Comparison of ENCODE assay signal across 15 mouse cellular contexts in the genomic region with DNA sequence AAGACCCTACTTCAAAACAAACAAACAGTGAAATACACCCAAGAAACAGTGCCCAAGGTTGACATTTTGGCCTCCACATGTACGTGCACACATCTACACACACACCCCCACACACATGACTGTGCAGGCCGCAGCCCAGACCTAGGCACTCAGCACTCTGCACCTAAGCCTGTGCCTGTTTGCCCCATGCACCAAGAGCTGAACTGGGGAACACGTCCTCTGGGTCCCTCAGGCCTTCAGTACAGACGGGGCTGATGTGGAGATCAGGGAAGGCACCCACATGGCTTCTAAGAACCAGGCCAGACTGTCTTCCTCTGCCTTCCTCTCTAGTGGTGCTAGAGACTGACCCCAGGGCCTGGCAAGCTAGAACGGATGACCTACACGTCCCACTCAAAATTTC. TPM values are rescaled to one million over a fixed set of nuclear protein-coding genes. Genes with fewer than 3 reads are reported as not detected.
DNase-seq lines count a peak whose midpoint lies in the region; ATAC-seq and TF ChIP-seq lines count a peak whose summit lies in the region.
"Had no signal": no experiment of that assay in that cellular context is flagged by ENCODE, and none has a peak within 500 bp of the region (broad histone marks: within the 10 kb centered on the region; RNA-seq: fewer than 3 reads in every experiment).

No protein-coding gene starts in this region.

- peak overlapping the region; percentile 82 for H3K27ac ChIP-seq in heart, embryonic 13.5 days (replicated peaks)
- peak overlapping the region; percentile 78 for H3K27ac ChIP-seq in left cerebral cortex, adult 2 months
- peak overlapping the region; percentile 58 for H3K27ac ChIP-seq in heart, embryonic 16.5 days (ENCODE audit: low read length)
- peak overlapping the region; percentile 72; the same call in 1 of the 2 replicates for H3K27ac ChIP-seq in limb, embryonic 12.5 days
- H3K27ac ChIP-seq: embryonic facial prominence, embryonic 12.5 days; hindbrain, embryonic 15.5 days; midbrain, embryonic 10.5 days had no signal

- peak overlapping the region; percentile 47; the same call in 1 of the 2 replicates for H3K9ac ChIP-seq in heart, embryonic 13.5 days
- H3K9ac ChIP-seq in heart, embryonic 16.5 days (ENCODE audit: low read length), result no peak overlapping the region
- no peak overlapping the region for H3K9ac ChIP-seq in limb, embryonic 12.5 days (replicated peaks)
- H3K9ac ChIP-seq: embryonic facial prominence, embryonic 12.5 days; hindbrain, embryonic 15.5 days; liver, postnatal 0 days had no signal

- H3K4me3 ChIP-seq in heart, embryonic 13.5 days, result no peak overlapping the region
- H3K4me3 ChIP-seq in left cerebral cortex, adult 2 months, result no peak overlapping the region
- H3K4me3 ChIP-seq in heart, embryonic 16.5 days (ENCODE audit: low read length), result no peak overlapping the region
- no peak overlapping the region for H3K4me3 ChIP-seq in limb, embryonic 12.5 days (replicated peaks)
- H3K4me3 ChIP-seq: embryonic facial prominence, embryonic 12.5 days; hindbrain, embryonic 15.5 days; midbrain, embryonic 10.5 days; myocyte had no signal

- no peaks in the 10 kb centered on the region for H3K27me3 ChIP-seq in heart, embryonic 13.5 days (replicated peaks)
- H3K27me3 ChIP-seq in heart, embryonic 16.5 days (ENCODE audit: control insufficient read depth, insufficient read depth, low read length), result no peaks in the 10 kb centered on the region
- H3K27me3 ChIP-seq in limb, embryonic 12.5 days, result no peaks in the 10 kb centered on the region
- H3K27me3 ChIP-seq: embryonic facial prominence, embryonic 12.5 days; hindbrain, embryonic 15.5 days had no signal

- DNase-seq in heart, postnatal 4 days, result no peak
- no peak for DNase-seq in left cerebral cortex, adult 2 months (ENCODE audit: extremely low spot score in 1 of 2, low spot score in 2 of 2)
- no peak for DNase-seq in left cerebral cortex, postnatal 14 days (ENCODE audit: low spot score in 2 of 2)
- no peak for DNase-seq in ovary, postnatal 10 days (ENCODE audit: low spot score)
- DNase-seq: cerebellum, adult 9-11 months; liver, postnatal 0 days; right cerebral cortex, postnatal 25 days had no signal

- TF ChIP-seq CTCF in left cerebral cortex, adult 2 months (IDR thresholded peaks at IDR 0.05), result no peak

- 51% methylated on average over 6 of the region's 6 CpGs for WGBS in heart, embryonic 13.5 days
- WGBS in heart, embryonic 16.5 days, result 60% methylated on average over 6 of the region's 6 CpGs
- WGBS in limb, embryonic 12.5 days, result 60% methylated on average over 6 of the region's 6 CpGs

- no peak for ATAC-seq in heart, embryonic 13.5 days (ENCODE audit: extremely low read depth, insufficient number of reproducible peaks, low FRiP score, low TSS enrichment)
- ATAC-seq in heart, embryonic 16.5 days (replicated peaks; ENCODE audit: extremely low read depth, insufficient read depth, low FRiP score), result no peak
- no peak for ATAC-seq in limb, embryonic 12.5 days (ENCODE audit: insufficient number of reproducible peaks, insufficient read depth, low FRiP score, low TSS enrichment, low read depth)
- no peak for ATAC-seq in CD4-positive, CD25-positive, alpha-beta regulatory T cell, adult 4 months
- ATAC-seq: liver, postnatal 0 days had no signal

- peaks cover 84% of the 10 kb centered on the region for H3K36me3 ChIP-seq in heart, embryonic 13.5 days
- H3K36me3 ChIP-seq in heart, embryonic 16.5 days (ENCODE audit: control insufficient read depth, insufficient read depth), result peaks cover 56% of the 10 kb centered on the region
- peaks cover 91% of the 10 kb centered on the region for H3K36me3 ChIP-seq in limb, embryonic 12.5 days

- intact Hi-C loops in left cerebral cortex, adult 2 months (cut with DNase I), result no loop called here
- intact Hi-C loops in left cerebral cortex, postnatal 14 days (cut with DNase I), result no loop called here

- H3K4me2 ChIP-seq in heart, embryonic 13.5 days, result no peak overlapping the region
- H3K4me2 ChIP-seq in heart, embryonic 16.5 days (ENCODE audit: low read depth, low read length), result no peak overlapping the region
- H3K4me2 ChIP-seq in limb, embryonic 12.5 days, result no peak overlapping the region
- H3K4me2 ChIP-seq: embryonic facial prominence, embryonic 12.5 days; hindbrain, embryonic 15.5 days had no signal

- no peaks in the 10 kb centered on the region for H3K9me3 ChIP-seq in heart, embryonic 13.5 days
- no peaks in the 10 kb centered on the region for H3K9me3 ChIP-seq in heart, embryonic 16.5 days (replicated peaks; ENCODE audit: control insufficient read depth, low read length)
- H3K9me3 ChIP-seq in limb, embryonic 12.5 days, result no peaks in the 10 kb centered on the region
- H3K9me3 ChIP-seq: embryonic facial prominence, embryonic 12.5 days; hindbrain, embryonic 15.5 days; midbrain, embryonic 10.5 days had no signal

- H3K4me1 ChIP-seq in heart, embryonic 13.5 days, result peaks cover 34% of the 10 kb centered on the region
- H3K4me1 ChIP-seq in heart, embryonic 16.5 days (ENCODE audit: control insufficient read depth, insufficient read depth, low read length), result peaks cover 16% of the 10 kb centered on the region
- H3K4me1 ChIP-seq in limb, embryonic 12.5 days (replicated peaks), result peaks cover 16% of the 10 kb centered on the region
- H3K4me1 ChIP-seq: embryonic facial prominence, embryonic 12.5 days; hindbrain, embryonic 15.5 days; midbrain, embryonic 10.5 days had no signal

RNA-seq across cellular contexts. Expression of gene Psmc1, which starts 18.6 kb away (rescaled TPM):
- 196 and 207 TPM in 2 replicates for polyA plus RNA-seq in heart, embryonic 13.5 days (2015; fragmentation: Nextera tagmentation; extraction: Ambion mirVana)
- 100 to 1,000 TPM; 143 to 149 TPM for total RNA-seq in heart, postnatal 4 days (2021)
- 100 to 1,000 TPM; 185 to 216 TPM for total RNA-seq in left cerebral cortex, adult 2 months (2021)
- total RNA-seq in left cerebral cortex, postnatal 14 days (2021), result 100 to 1,000 TPM; 191 to 192 TPM
- 197 and 220 TPM in 2 replicates for polyA plus RNA-seq in heart, embryonic 16.5 days (2015; fragmentation: Nextera tagmentation; extraction: Ambion mirVana)
- 312 and 322 TPM in 2 replicates for polyA plus RNA-seq in limb, embryonic 12.5 days (2016; fragmentation: Nextera tagmentation; extraction: Ambion mirVana)
- 100 to 1,000 TPM; 190 to 201 TPM for polyA plus RNA-seq in CD4-positive, CD25-positive, alpha-beta regulatory T cell, adult 4 months (2017; shearing (Covaris generic))

RNA-seq across cellular contexts. Expression of gene Nrde2, which starts 30.9 kb away (rescaled TPM):
- 7.8 and 8.9 TPM in 2 replicates for polyA plus RNA-seq in heart, embryonic 13.5 days (2015; fragmentation: Nextera tagmentation; extraction: Ambion mirVana)
- total RNA-seq in heart, postnatal 4 days (2021), result 10 to 100 TPM; 14.4 to 14.8 TPM
- total RNA-seq in left cerebral cortex, adult 2 months (2021), result 10 to 100 TPM; 17.3 to 21.9 TPM
- 10 to 100 TPM; 15.0 to 15.5 TPM for total RNA-seq in left cerebral cortex, postnatal 14 days (2021)
- polyA plus RNA-seq in heart, embryonic 16.5 days (2015; fragmentation: Nextera tagmentation; extraction: Ambion mirVana), result 8.6 and 9.8 TPM in 2 replicates
- 17.9 and 19.8 TPM in 2 replicates for polyA plus RNA-seq in limb, embryonic 12.5 days (2016; fragmentation: Nextera tagmentation; extraction: Ambion mirVana)
- 10 to 100 TPM; 12.6 to 23.3 TPM for polyA plus RNA-seq in CD4-positive, CD25-positive, alpha-beta regulatory T cell, adult 4 months (2017; shearing (Covaris generic))
